9 mouse cellular contexts compared by ENCODE assay signal in genomic region chr15:82804708-82805639, GRCm38 (mm10). TPM values are rescaled to one million over a fixed set of nuclear protein-coding genes. Genes with fewer than 3 reads are reported as not detected.
DNase-seq lines count a peak whose midpoint lies in the region; ATAC-seq lines count a peak whose summit lies in the region.
"Had no signal": no experiment of that assay in that cellular context is flagged by ENCODE, and none has a peak within 500 bp of the region (broad histone marks: within the 10 kb centered on the region; RNA-seq: fewer than 3 reads in every experiment).

No protein-coding gene starts in this region.

- H3K36me3 ChIP-seq in forebrain, embryonic 10.5 days (replicated peaks), result peaks cover 7% of the 10 kb centered on the region
- H3K36me3 ChIP-seq in forebrain, embryonic 12.5 days (replicated peaks), result peaks cover 11% of the 10 kb centered on the region
- H3K36me3 ChIP-seq: neural tube, embryonic 12.5 days had no signal

- peak; percentile 71 for DNase-seq in forebrain, embryonic 10.5 days (ENCODE audit: extremely low spot score, low spot score)
- peak; percentile 91 for DNase-seq in adrenal gland, postnatal 10 days
- DNase-seq in embryo, embryonic 9.5 days (ENCODE audit: extremely low spot score), result peak; percentile 73
- DNase-seq in heart, adult 9 months (ENCODE audit: low spot score in 2 of 2), result peak; percentile 34 to 69
- DNase-seq in layer of hippocampus, postnatal 14 days (ENCODE audit: low spot score in 2 of 2), result peak; percentile 80 to 88
- DNase-seq in spleen, postnatal 14 days (ENCODE audit: low spot score in 2 of 2), result peak; percentile 57 to 77

- H3K9me3 ChIP-seq in forebrain, embryonic 10.5 days, result no peaks in the 10 kb centered on the region
- H3K9me3 ChIP-seq in forebrain, embryonic 12.5 days, result no peaks in the 10 kb centered on the region
- H3K9me3 ChIP-seq: neural tube, embryonic 12.5 days had no signal

- H3K27me3 ChIP-seq in forebrain, embryonic 10.5 days (ENCODE audit: poor library complexity, severe bottlenecking), result no peaks in the 10 kb centered on the region
- no peaks in the 10 kb centered on the region for H3K27me3 ChIP-seq in forebrain, embryonic 12.5 days
- H3K27me3 ChIP-seq: neural tube, embryonic 12.5 days had no signal

- no peak for ATAC-seq in forebrain, embryonic 12.5 days (ENCODE audit: low FRiP score)
- peak; percentile 84 for ATAC-seq in megakaryocyte progenitor cell, adult 5-6 weeks (replicated peaks; ENCODE audit: poor library complexity)

- H3K4me3 ChIP-seq in forebrain, embryonic 10.5 days, result no peak overlapping the region
- H3K4me3 ChIP-seq in forebrain, embryonic 12.5 days (replicated peaks), result no peak overlapping the region
- H3K4me3 ChIP-seq: neural tube, embryonic 12.5 days had no signal

- no peak overlapping the region for H3K4me2 ChIP-seq in forebrain, embryonic 12.5 days
- H3K4me2 ChIP-seq: neural tube, embryonic 12.5 days had no signal

- no peak overlapping the region for H3K27ac ChIP-seq in forebrain, embryonic 10.5 days
- H3K27ac ChIP-seq in forebrain, embryonic 12.5 days, result no peak overlapping the region
- H3K27ac ChIP-seq: neural tube, embryonic 12.5 days had no signal

- 80% methylated on average over 5 of the region's 5 CpGs for WGBS in forebrain, embryonic 10.5 days
- WGBS in forebrain, embryonic 12.5 days, result 74% methylated on average over 5 of the region's 5 CpGs

- peaks cover 11% of the 10 kb centered on the region for H3K4me1 ChIP-seq in forebrain, embryonic 10.5 days
- peaks cover 6% of the 10 kb centered on the region for H3K4me1 ChIP-seq in forebrain, embryonic 12.5 days

- no peak overlapping the region for H3K9ac ChIP-seq in forebrain, embryonic 12.5 days
- H3K9ac ChIP-seq: neural tube, embryonic 12.5 days had no signal

RNA-seq across cellular contexts. Expression of gene Cyp2d26, which starts 10.9 kb away (rescaled TPM):
- polyA plus RNA-seq in forebrain, embryonic 10.5 days (2016; fragmentation: Nextera tagmentation; extraction: Ambion mirVana), result not detected in 2 replicates
- polyA plus RNA-seq in forebrain, embryonic 12.5 days (2016; fragmentation: Nextera tagmentation; extraction: Ambion mirVana), result not detected in 2 replicates
- total RNA-seq in adrenal gland, postnatal 10 days (2021), result 100 to 1,000 TPM in 1 of 2 experiments, 10 to 100 TPM in 1; 75.9 to 190 TPM
- not detected for total RNA-seq in layer of hippocampus, postnatal 14 days (2021)
- not detected in 2 replicates for total RNA-seq in megakaryocyte progenitor cell, adult 5-6 weeks (2015)
- total RNA-seq in megakaryocyte progenitor cell, adult 5-6 weeks (2017), result not detected in 2 replicates
- polyA plus RNA-seq: neural tube, embryonic 12.5 days had no signal

RNA-seq across cellular contexts. Expression of gene Cyp2d40, which starts 41.0 kb away (rescaled TPM):
- not detected in 2 replicates for polyA plus RNA-seq in forebrain, embryonic 10.5 days (2016; fragmentation: Nextera tagmentation; extraction: Ambion mirVana)
- not detected in 2 replicates for polyA plus RNA-seq in forebrain, embryonic 12.5 days (2016; fragmentation: Nextera tagmentation; extraction: Ambion mirVana)
- 1 to 10 TPM; 1.8 to 3.6 TPM for total RNA-seq in adrenal gland, postnatal 10 days (2021)
- total RNA-seq in layer of hippocampus, postnatal 14 days (2021), result not detected
- not detected in 2 replicates for total RNA-seq in megakaryocyte progenitor cell, adult 5-6 weeks (2015)
- total RNA-seq in megakaryocyte progenitor cell, adult 5-6 weeks (2017), result not detected in 2 replicates
- polyA plus RNA-seq: neural tube, embryonic 12.5 days had no signal

Comparison
In these comparisons a context has a peak if more than half of its experiments do, and no peak if none do; other contexts are left out.
1. RNA of gene Cyp2d26, which starts 10.9 kb away (total RNA-seq): 75.9 to 190 TPM in adrenal gland, postnatal 10 days; not detected in layer of hippocampus, postnatal 14 days and not detected in megakaryocyte progenitor cell, adult 5-6 weeks; every median in the first group is over 10 times any median in the second.
2. Peak in every context shown above with its lines, with median percentiles within 50 percentile points of each other: DNase-seq.